Mouse (Mus musculus) midbrain, embryonic 12.5 days (tissue): ENCODE results near the gene Stk39. TPM values are rescaled to one million over a fixed set of nuclear protein-coding genes. Genes with fewer than 3 reads are reported as not detected.

Source experiments
- ATAC-seq: fragments of 200-750 bp; cut with Nextera tagmentation; 2 replicates; pipeline ENCODE4 v1.8.0; 2017; ENCODE audit warnings: low read depth, moderate TSS enrichment, moderate library complexity; ENCODE audit not compliant: low FRiP score
- H3K27ac ChIP-seq: fragments of 300-500 bp; sonication (generic); replicated peaks from 2 replicates; pipeline ENCODE4 v1.5.1; 2016; ENCODE audit warnings: mild to moderate bottlenecking
- H3K27me3 ChIP-seq: fragments of 300-500 bp; sonication (generic); 2 replicates; pipeline ENCODE4 v1.6.1; 2016; ENCODE audit warnings: mild to moderate bottlenecking
- H3K36me3 ChIP-seq: fragments of 300-500 bp; sonication (generic); 2 replicates; pipeline ENCODE4 v1.6.1; 2016
- H3K4me1 ChIP-seq: fragments of 300-500 bp; sonication (generic); 2 replicates; pipeline ENCODE4 v1.6.1; 2016
- H3K4me2 ChIP-seq: fragments of 300-500 bp; sonication (generic); replicated peaks from 2 replicates; pipeline ENCODE4 v1.6.1; 2016; ENCODE audit warnings: mild to moderate bottlenecking, moderate library complexity
- H3K4me3 ChIP-seq: fragments of 300-500 bp; sonication (generic); 2 replicates; pipeline ENCODE4 v1.5.1; 2016; ENCODE audit warnings: mild to moderate bottlenecking
- H3K9ac ChIP-seq: fragments of 300-500 bp; sonication (generic); replicated peaks from 2 replicates; pipeline ENCODE4 v1.6.1; 2016; ENCODE audit warnings: mild to moderate bottlenecking, moderate library complexity
- H3K9me3 ChIP-seq: fragments of 300-500 bp; sonication (generic); 2 replicates; pipeline ENCODE4 v1.6.1; 2016; ENCODE audit warnings: mild to moderate bottlenecking
- WGBS: fragments of 180-500 bp; shearing (Covaris S2); methylation state at CpG from one replicate; pipeline ENCODE4 v1.1.7; 2016; 5-methylcytosine and 5-hydroxymethylcytosine counted together
- polyA plus RNA-seq: library from polyadenylated mRNA; unstranded; fragments of >200 nt; fragmentation: Nextera tagmentation; extraction: Ambion mirVana; gene quantifications from 2 replicates; pipeline ENCODE4 v1.2.1, GENCODE M21; 2016

Stk39 gene
- polyA plus RNA-seq, 1 experiment from 2014 or later = 52.5 TPM

- WGBS = 91% methylated on average over 4 of the region's 4 CpGs
- Histone ChIP-seq H3K9ac (no peak overlapping the region), H3K4me3 (no peak overlapping the region), H3K27ac (no peak overlapping the region), H3K27me3 (no peaks in the 10 kb centered on the region), H3K4me1 (no peaks in the 10 kb centered on the region), H3K4me2 (no peak overlapping the region), H3K36me3 (no peaks in the 10 kb centered on the region), H3K9me3 (no peaks in the 10 kb centered on the region)
- ATAC-seq = no peak
Measured at GRCm38 (mm10) chr2:68452379-68452778, 19.7 kb downstream of the Stk39 start.

DNA sequence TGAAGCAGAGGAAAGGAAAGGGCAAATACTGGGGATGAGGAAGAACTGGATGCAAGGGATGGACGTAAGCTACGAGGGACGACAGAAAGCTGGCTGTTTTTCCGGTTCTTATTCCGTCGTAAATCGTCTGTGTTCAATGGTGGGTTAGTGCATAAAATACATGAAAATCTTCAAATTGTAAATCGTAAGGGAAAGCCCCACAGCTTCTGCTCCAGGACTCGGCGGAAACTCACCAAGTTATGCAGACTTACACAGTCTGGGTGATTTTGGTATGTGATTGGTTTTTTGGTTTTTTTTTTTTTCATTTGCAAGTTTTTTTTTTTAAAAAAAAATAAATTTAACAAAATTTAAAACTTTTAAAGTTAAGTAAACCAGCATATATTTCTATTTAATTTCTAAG, 24.0 kb downstream of the Stk39 start:
- H3K4me1 ChIP-seq = peaks cover 5% of the 10 kb centered on the region
- ATAC-seq = no peak
- H3K4me2 ChIP-seq = no peak overlapping the region
- no peak overlapping the region for H3K9ac ChIP-seq
- no peaks in the 10 kb centered on the region for H3K27me3 ChIP-seq
- no peak overlapping the region for H3K27ac ChIP-seq
- H3K36me3 ChIP-seq = peaks cover 4% of the 10 kb centered on the region; the same call in 1 of the 2 replicates
- WGBS = 97% methylated on average over 10 of the region's 10 CpGs
- no peaks in the 10 kb centered on the region for H3K9me3 ChIP-seq
- H3K4me3 ChIP-seq = no peak overlapping the region

DNA sequence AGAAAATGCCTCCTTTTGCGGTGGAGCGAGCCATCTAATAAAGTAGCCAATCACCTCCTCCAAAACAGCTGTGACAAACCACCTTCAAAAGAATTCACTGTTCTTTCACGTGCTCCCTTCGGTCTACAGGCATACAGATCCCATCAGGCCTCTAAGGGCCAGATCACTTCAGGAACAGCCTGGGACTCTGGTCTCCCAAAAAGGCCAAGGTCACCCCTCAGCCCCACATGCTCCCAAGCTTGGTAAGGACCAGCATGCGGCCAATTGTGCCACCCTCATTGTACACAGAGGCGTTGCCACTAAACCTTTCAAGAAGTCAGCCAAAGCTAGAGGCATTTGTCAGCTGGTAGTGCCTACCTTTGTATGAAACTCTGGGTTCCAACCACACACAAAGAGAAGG, 28.9 kb downstream of the Stk39 start:
- no peak for ATAC-seq
- Histone ChIP-seq H3K27ac (no peak overlapping the region), H3K9ac (no peak overlapping the region), H3K9me3 (no peaks in the 10 kb centered on the region), H3K4me1 (peaks cover 24% of the 10 kb centered on the region), H3K4me3 (no peak overlapping the region), H3K36me3 (peaks cover 4% of the 10 kb centered on the region; the same call in 1 of the 2 replicates), H3K4me2 (no peak overlapping the region), H3K27me3 (no peaks in the 10 kb centered on the region)
- 77% methylated on average over 6 of the region's 6 CpGs for WGBS

DNA sequence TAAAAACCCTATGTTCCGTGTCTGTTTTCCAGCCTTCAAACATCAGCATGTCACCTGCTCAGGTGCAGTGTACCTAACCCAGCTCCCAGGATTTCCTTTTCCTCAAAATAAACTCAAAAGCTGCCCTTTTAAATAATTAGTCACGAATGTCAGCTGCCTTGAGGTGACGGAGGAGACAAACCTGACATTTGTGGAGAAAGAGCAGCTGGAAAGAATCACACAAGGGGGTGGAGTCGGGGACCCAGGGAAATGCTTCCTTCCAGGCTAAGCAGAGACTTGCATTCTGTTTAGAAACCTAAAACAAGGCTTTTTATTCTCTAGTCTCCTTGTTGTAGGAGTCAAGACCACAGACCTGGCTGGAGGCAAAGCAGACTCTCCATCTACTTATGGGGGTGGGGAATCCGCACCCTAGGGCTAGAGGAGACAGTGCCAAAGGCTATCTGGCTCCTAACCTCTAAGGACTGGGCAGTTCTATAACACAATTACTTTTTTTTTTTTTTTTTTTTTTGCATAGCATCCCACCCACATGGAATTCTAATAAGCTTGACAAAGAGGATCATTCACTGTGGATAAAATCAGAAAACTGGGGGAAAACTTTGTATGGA, 29.9 kb downstream of the Stk39 start:
- Histone ChIP-seq H3K9ac (no peak overlapping the region), H3K27ac (no peak overlapping the region), H3K4me3 (no peak overlapping the region), H3K27me3 (no peaks in the 10 kb centered on the region), H3K36me3 (peaks cover 4% of the 10 kb centered on the region; the same call in 1 of the 2 replicates), H3K4me1 (peaks cover 27% of the 10 kb centered on the region), H3K4me2 (no peak overlapping the region), H3K9me3 (no peaks in the 10 kb centered on the region)
- WGBS = 66% methylated on average over 5 of the region's 5 CpGs
- ATAC-seq = no peak

- no peak overlapping the region for H3K4me2 ChIP-seq
- H3K9me3 ChIP-seq = no peaks in the 10 kb centered on the region
- H3K27me3 ChIP-seq = no peaks in the 10 kb centered on the region
- peaks cover 48% of the 10 kb centered on the region for H3K4me1 ChIP-seq
- 89% methylated on average over 9 of the region's 9 CpGs for WGBS
- H3K4me3 ChIP-seq = no peak overlapping the region
- H3K36me3 ChIP-seq = no peaks in the 10 kb centered on the region
- no peak overlapping the region for H3K9ac ChIP-seq
- ATAC-seq = no peak
- H3K27ac ChIP-seq = no peak overlapping the region
Measured at GRCm38 (mm10) chr2:68439614-68440013, 32.5 kb downstream of the Stk39 start.

GRCm38 (mm10) chr2:68437920-68438319, 34.1 kb downstream of the Stk39 start:
- Histone ChIP-seq H3K36me3 (no peaks in the 10 kb centered on the region), H3K9me3 (no peaks in the 10 kb centered on the region), H3K9ac (no peak overlapping the region), H3K27me3 (no peaks in the 10 kb centered on the region), H3K4me2 (no peak overlapping the region), H3K4me3 (no peak overlapping the region), H3K4me1 (peaks cover 53% of the 10 kb centered on the region), H3K27ac (no peak overlapping the region)
- WGBS = 82% methylated on average over 5 of the region's 5 CpGs
- ATAC-seq = no peak

DNA sequence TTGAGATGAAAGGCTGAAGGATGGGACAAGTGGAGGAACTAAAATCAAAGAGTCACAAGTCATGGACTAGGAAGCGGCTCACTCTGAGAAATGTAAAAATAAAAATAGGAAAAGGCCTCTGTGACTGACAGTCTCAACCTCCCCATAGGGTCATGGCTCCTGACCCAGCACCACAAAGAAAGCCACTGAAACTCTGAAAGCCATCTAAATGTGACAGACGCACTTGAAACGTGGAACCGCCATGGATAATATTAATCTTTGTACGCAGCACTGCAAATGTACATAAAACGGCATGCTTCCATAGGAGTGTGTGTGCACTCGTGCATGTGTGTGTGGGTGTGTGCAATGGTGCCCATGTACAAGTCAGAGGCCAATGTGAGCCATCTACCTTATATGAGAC, 34.9 kb downstream of the Stk39 start:
- ATAC-seq = no peak
- H3K9ac ChIP-seq = no peak overlapping the region
- H3K9me3 ChIP-seq = no peaks in the 10 kb centered on the region
- H3K4me3 ChIP-seq = no peak overlapping the region
- H3K4me1 ChIP-seq = peaks cover 46% of the 10 kb centered on the region
- H3K27ac ChIP-seq = no peak overlapping the region
- 96% methylated on average over 7 of the region's 7 CpGs for WGBS
- H3K36me3 ChIP-seq = no peaks in the 10 kb centered on the region
- H3K4me2 ChIP-seq = no peak overlapping the region
- H3K27me3 ChIP-seq = no peaks in the 10 kb centered on the region

DNA sequence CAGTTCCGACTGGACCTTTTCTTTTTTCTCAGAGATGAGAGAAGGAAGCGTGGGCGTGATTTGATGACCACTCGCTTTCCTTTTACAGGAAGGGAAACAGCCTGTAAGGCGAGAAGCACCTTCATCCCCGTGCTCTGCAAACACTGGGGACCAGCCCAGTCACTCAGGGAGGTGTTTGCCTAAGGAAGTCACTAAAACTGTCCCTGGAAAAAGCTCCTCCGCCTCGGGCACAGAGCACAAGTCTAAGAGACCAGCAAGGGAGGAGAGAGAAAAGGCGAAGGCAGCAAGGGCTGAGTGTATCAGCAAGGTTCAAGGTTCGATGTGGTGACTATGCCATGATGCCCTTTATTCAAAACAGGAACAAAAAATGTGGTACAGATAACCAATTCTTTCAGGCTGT, 35.8 kb downstream of the Stk39 start:
- no peak overlapping the region for H3K4me3 ChIP-seq
- no peak for ATAC-seq
- H3K27ac ChIP-seq = no peak overlapping the region
- no peaks in the 10 kb centered on the region for H3K9me3 ChIP-seq
- peaks cover 37% of the 10 kb centered on the region for H3K4me1 ChIP-seq
- WGBS = 50% methylated on average over 10 of the region's 10 CpGs
- H3K4me2 ChIP-seq = peak overlapping the region; percentile 15; the same call in 1 of the 2 replicates
- no peak overlapping the region for H3K9ac ChIP-seq
- H3K36me3 ChIP-seq = no peaks in the 10 kb centered on the region
- no peaks in the 10 kb centered on the region for H3K27me3 ChIP-seq

DNA sequence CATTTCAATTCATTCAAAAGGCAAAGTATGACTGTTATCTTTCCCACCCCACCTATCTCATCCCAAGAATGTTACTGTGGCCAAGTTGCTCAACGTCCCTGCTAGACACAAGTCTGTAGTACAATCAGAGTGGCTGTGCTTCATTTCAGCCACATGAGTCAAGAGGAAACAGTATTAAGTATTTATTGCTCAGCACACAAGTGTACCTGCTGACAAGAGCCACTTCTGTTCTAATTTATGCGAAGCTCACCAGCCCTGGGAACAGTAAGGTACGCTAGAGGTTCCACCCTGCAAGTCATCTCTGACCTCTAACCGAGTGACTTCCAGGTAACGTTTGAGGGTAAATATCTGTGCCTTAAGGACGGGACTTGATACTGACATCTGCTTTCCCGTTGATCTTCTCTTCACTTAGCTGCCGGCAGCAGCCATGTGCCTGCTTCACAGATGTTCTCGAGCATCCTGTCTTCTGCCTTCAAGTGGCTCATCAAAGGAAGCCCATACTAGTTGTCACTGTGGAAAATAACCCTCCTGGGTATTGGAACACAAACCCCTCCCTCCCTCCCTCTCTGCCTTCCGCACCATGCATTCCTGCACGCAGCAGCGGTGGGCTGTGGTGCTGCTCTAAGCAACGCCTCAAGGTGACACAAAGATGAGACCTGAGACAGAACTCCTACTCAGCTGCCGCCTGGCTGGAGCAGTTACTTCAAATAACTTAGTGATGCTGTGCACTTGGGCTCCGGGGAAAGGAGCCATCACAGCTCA, 36.4 kb downstream of the Stk39 start:
- no peak overlapping the region for H3K4me3 ChIP-seq
- no peak overlapping the region for H3K27ac ChIP-seq
- no peak overlapping the region for H3K9ac ChIP-seq
- H3K9me3 ChIP-seq = no peaks in the 10 kb centered on the region
- H3K4me1 ChIP-seq = peaks cover 35% of the 10 kb centered on the region
- no peaks in the 10 kb centered on the region for H3K27me3 ChIP-seq
- H3K36me3 ChIP-seq = no peaks in the 10 kb centered on the region
- H3K4me2 ChIP-seq = peak overlapping the region; percentile 15; the same call in 1 of the 2 replicates
- 30% methylated on average over 15 of the region's 15 CpGs for WGBS
- ATAC-seq = peak; percentile 27; the same call in 1 of the 2 replicates

- WGBS = 12% methylated on average over 4 of the region's 4 CpGs
- Histone ChIP-seq H3K27ac (no peak overlapping the region), H3K36me3 (no peaks in the 10 kb centered on the region), H3K4me2 (no peak overlapping the region; the same call in 1 of the 2 replicates), H3K27me3 (no peaks in the 10 kb centered on the region), H3K9ac (no peak overlapping the region), H3K9me3 (no peaks in the 10 kb centered on the region), H3K4me1 (peaks cover 35% of the 10 kb centered on the region), H3K4me3 (no peak overlapping the region)
- no peak for ATAC-seq
Measured at GRCm38 (mm10) chr2:68434997-68435396, 37.1 kb downstream of the Stk39 start.

DNA sequence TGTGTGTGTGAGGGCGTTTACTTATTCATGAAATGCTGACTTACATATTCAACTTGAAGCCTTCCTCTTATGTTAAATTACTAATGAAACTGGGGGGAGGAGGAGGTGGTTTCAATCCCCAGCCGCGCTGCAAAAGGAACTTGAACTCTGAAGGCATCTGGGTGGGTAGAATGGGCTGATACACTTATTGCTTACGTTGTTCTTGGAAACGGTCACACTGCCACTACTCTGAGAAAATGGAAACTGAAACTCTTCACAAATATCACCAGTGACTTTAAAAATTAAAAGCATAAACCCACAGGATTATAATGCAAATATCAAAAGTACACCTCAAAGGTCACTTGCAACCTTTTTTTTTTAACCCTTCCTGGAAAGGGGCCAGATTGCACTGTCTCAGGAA, 37.5 kb downstream of the Stk39 start:
- no peaks in the 10 kb centered on the region for H3K36me3 ChIP-seq

DNA sequence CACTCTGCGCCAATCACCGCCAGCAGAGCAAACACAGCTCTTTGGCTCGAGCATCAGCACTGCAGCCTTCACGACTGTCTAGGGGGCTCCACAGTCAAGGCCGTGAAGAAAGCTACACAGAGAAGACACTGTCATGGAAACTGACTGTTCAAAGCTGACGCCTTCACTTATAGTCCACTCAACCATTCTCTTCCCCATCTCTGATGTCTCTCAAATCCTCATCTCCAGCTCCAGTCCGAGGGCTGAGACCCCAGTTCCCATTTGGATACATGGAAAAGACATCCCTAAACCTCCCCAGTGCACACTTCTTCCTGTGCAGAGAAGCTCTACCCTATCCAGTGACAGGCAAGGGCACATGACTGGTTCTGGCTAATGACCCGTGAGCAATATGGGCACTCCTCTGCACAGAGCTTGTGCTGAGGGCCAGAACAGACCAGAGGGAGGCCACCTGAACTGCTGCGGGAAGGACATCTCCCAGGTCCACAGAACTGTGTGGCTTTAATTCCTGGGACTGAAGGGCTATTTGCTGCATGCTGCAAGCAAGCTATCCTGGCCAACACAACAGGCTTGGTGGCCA, 38.2 kb downstream of the Stk39 start:
- Histone ChIP-seq H3K27ac (no peak overlapping the region), H3K36me3 (no peaks in the 10 kb centered on the region), H3K9me3 (no peaks in the 10 kb centered on the region), H3K27me3 (no peaks in the 10 kb centered on the region), H3K4me3 (no peak overlapping the region), H3K9ac (no peak overlapping the region), H3K4me1 (peaks cover 35% of the 10 kb centered on the region), H3K4me2 (no peak overlapping the region)
- WGBS = 85% methylated on average over 9 of the region's 9 CpGs
- 0 out of 2 replicates have a peak, but pooled peaks have one; percentile 25 for ATAC-seq

More for the DNA sequence above, 37.5 kb downstream of the Stk39 start:
- no peak overlapping the region for H3K27ac ChIP-seq
- no peak overlapping the region; the same call in 1 of the 2 replicates for H3K4me2 ChIP-seq
- H3K4me3 ChIP-seq = no peak overlapping the region
- no peak for ATAC-seq
- no peak overlapping the region for H3K9ac ChIP-seq
- no peaks in the 10 kb centered on the region for H3K9me3 ChIP-seq
- H3K4me1 ChIP-seq = peaks cover 35% of the 10 kb centered on the region
- 45% methylated on average over 5 of the region's 5 CpGs for WGBS
- H3K27me3 ChIP-seq = no peaks in the 10 kb centered on the region
